Mouse (Mus musculus) fat pad, adult 2 months (tissue): Measurements from ENCODE around the gene Gm28171.
"Not testable (repeated sequence)": the region's sequence is repeated elsewhere in the genome, so short reads cannot be mapped to it uniquely, and the experiment has no call there.

Experiments used
- DNase-seq: peaks from one replicate; pipeline ENCODE4 v3.0.0-alpha.2; 2011; ENCODE audit warnings: low read depth, low spot score; ENCODE audit errors: extremely low read depth

Gm28171 gene

GRCm38 (mm10) chrY:5793095-5793494 lies at the start of gene Gm28171:
TSS of gene Gm28171 (plus strand) at chrY:5793395.
- not testable (repeated sequence) for DNase-seq
